Mouse (Mus musculus) gastrocnemius, postnatal 14 days (tissue): Measurements from ENCODE around the gene Rnf41. TPM values are rescaled to one million over a fixed set of nuclear protein-coding genes. Genes with fewer than 3 reads are reported as not detected.

Experiments
- DNase-seq: peaks from one replicate; pipeline ENCODE4 v3.0.0; 2021; ENCODE audit warnings: mixed read lengths
- intact Hi-C: fragments of 180-260 bp; cut with DNase I; formaldehyde crosslinking; loops from one replicate; pipeline ENCODE4 v1.15.1; 2025; ENCODE audit warnings: low total_unique reads
- total RNA-seq, 2 experiments: library from RNA; stranded (reverse); gene quantifications; 2 replicates each; pipeline ENCODE4 v1.2.3; 2021

The Rnf41 gene
- total RNA-seq, 2 experiments from 2014 or later, result 12.9 to 13.0 TPM

DNA sequence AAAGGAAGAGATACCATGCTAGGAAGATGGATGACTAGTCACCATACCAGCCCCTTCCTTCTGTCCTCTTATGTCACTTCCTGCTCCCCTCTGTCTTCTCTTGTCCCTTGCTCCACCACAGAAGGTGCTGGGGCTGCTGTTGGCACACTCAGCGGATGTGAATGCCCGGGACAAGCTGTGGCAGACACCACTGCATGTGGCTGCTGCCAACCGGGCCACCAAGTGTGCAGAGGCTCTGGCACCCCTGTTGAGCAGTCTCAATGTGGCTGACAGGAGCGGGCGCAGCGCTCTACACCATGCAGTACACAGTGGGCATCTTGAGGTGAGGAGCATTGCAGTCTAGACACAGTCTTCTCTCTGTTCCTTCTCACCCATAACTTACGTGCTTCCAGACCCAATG lies 32.2 kb upstream of the Rnf41 start:
- intact Hi-C loops, result no loop called here
- DNase-seq, result peak; percentile 62

DNA sequence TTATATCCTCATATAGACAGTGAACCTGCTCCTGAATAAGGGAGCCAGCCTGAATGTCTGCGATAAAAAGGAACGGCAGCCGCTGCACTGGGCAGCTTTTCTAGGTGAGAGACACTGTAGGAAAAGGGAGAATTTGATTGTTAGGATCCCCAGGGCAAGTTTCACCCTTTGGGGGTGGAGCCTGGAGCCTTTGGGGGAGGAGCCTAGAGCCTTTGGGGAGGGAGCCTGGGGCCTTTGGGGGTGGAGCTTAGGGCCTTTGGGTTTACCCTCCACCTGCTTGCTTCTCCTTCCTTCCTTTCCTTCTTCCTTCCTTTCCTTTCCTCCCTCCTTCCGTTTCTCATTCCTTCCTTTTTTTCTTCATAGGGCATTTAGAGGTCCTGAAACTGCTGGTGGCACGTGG lies 30.9 kb upstream of the Rnf41 start:
- DNase-seq, result peak; percentile 6
- intact Hi-C loops, result no loop called here

DNA sequence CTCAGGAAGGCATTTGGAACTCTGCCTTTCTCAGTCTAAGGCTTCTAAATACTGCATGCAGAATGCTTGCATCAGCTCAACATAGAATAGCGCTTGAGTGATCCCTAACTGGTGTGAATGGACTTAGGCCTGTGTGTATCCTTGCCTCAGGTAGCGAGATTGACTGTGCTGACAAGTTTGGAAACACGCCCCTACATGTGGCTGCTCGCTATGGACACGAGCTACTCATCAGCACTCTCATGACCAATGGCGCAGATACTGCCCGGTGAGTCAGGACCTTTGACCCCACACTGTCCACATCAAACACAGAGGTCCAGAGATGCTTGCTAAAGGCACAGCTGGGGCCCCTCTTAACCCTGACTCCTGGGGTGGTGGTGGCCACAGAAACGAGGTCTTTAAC lies 29.0 kb upstream of the Rnf41 start:
- no peak for DNase-seq
- intact Hi-C loops, result no loop called here

DNA sequence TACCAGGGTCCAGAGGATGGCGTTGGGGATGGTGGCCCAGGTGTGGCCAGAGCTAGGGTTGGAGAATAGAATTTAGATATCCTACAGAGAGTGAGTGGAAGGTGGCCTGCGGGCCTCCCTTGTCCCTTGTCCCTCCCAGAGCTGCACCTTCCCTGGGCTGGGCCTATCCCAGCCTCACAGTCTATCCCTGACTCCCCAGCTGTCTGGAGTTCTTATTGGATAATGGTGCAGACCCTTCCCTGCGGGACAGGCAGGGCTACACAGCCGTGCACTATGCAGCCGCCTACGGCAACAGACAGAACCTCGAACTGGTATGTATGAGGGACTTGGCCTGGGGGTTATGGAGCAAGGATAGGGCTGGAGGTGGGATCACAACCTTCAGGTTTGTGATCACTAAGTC lies 25.6 kb upstream of the Rnf41 start:
- intact Hi-C loops, result no loop called here
- DNase-seq, result no peak

DNA sequence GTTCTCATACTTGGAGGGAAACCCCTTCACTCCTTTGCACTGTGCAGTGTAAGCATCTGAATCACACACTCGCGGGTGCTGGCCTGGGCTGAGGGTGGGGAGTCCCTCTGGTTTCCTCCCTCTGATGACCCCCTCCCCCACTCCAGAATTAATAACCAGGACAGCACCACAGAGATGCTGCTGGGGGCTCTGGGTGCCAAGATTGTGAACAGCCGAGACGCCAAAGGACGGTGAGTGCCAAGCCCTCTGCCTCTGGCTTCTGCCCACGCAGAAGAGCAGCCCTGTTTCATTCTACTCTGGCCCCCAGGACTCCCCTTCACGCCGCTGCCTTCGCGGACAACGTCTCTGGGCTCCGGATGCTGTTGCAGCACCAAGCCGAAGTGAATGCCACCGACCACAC lies 22.5 kb upstream of the Rnf41 start:
- intact Hi-C loops, result no loop called here
- DNase-seq, result no peak

DNA sequence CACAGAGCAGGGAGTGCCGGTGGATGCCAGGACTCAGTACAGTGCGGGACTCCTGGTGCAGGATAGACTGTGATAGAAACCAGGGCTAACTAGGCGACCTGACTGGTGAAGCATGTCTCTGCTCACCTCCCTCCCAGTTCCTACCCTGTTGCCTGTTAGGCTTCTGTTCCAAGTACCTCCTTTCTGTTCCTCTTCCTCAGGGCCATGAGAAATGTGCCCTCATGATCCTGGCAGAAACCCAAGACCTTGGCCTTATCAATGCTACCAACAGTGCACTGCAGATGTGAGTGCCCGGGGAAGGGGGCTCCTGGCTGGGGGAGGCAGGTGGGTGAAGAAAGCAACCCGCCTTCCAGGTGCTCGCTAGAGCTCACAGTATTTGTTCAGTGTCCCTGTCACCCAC lies 21.9 kb upstream of the Rnf41 start:
- intact Hi-C loops, result no loop called here
- no peak for DNase-seq

DNA sequence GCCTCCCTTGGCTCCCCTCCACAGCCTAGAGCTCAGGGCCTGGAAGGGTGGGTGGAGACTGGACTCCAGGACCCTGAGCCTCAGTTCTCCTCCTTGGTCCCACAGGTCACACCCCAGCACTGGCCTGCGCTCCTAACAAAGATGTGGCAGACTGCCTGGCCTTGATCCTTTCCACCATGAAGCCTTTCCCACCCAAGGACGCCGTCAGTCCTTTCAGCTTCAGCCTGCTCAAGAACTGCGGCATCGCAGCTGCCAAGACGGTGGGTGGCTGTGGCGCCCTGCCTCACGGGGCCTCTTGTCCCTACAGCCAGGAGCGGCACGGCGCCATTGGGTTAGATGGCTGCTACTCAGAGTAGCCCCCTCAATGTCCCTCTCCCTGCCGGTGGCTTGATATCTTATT lies 21.1 kb upstream of the Rnf41 start:
- DNase-seq, result no peak
- intact Hi-C loops, result no loop called here

DNA sequence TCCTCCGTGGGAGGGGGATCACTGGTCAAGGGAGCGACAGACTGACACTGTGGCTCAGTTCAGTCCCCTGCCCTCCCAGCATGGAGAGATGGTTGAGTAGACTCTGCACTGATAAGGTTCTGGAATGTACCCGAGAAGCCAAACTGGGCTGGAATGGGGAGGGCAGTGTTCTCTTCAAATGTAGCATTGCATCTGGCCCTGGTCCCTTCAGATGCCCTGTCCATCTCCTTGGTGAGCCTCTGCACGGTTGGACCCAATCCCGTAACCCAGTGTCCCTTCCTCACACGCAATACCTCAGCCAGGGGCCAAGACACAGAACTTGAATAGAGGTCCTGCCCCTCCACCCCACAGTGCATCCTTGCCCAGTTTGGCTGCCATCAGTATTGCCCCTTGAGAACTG lies 19.6 kb upstream of the Rnf41 start:
- DNase-seq, result no peak
- intact Hi-C loops, result no loop called here

DNA sequence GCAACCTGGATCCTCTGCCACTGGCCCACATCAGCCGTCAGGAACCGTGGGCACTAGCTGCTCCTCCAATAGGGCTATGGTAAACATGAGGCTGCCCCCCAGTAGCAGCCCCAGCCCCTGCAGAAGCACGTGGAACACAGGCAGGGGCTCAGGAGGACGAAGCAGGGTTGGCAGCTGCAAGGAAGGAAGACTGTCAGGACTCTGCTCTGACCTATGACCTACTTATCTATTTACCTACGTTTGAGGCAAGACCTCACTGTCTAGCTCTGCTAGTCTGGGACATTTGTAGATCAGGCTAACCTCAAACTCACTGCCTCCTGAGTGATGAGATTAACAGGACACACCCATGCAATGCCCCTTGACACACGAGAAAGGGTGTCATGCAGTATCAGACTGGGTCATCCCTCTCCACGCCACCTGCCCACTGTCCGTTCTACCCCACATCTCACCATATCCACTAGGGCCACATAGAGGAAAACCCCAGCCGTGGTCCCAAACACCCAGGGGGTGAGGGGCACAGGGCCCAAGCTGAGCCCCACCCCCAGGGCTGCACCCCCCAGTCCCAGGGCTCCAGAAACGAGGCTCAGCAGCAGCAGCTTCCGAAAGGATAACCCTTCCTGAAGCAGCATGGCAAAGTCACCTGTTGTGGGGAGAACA lies 15.3 kb upstream of the Rnf41 start:
- no peak for DNase-seq
- intact Hi-C loops, result no loop called here

DNA sequence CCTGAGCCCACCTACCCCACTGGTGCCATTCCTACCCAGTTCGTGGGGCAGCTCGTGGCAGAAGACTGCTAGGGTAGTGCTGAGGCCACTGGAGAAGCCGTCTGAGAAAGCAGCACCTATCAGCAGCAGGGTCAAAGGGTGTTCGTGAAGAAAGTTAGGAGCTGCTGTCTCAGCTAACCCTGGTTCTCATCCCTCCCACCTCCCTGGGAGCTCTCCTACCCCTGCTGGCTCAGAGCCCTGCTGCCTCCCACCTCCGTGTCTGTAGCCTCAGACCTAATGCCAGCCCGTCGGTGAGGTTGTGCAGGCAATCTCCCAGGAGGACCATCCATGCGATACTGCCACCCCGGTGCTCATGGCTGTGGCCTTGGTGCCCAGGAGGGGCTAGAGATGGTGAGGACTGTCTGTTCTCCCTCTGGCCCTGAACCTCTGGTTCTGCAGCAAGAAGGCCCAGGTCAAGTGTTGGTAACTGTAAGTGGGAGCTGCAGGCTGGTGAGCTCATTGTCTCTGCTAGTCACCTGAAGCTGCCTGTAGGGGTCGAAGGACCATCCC lies 14.7 kb upstream of the Rnf41 start:
- intact Hi-C loops, result no loop called here
- no peak for DNase-seq

DNA sequence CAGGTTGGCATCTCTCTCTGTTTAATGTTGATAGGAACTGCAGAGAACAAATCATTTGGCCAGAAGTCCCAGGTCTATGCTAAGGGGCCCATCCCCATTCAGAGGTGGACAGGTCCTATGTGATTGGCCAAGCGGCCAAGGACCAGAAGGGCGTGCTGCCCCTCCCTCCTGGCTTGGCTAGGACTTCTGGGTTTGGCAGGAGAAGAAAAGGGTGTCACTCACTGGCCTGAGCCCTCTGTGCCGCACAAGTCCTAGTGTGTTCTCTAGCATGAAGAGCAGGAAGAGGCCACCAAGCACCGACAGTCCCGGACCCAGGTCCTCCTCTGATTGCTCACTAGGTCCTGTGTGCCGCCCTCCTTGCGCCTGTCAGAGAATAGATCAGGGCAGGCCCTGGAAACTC lies 14.0 kb upstream of the Rnf41 start:
- no peak for DNase-seq

DNA sequence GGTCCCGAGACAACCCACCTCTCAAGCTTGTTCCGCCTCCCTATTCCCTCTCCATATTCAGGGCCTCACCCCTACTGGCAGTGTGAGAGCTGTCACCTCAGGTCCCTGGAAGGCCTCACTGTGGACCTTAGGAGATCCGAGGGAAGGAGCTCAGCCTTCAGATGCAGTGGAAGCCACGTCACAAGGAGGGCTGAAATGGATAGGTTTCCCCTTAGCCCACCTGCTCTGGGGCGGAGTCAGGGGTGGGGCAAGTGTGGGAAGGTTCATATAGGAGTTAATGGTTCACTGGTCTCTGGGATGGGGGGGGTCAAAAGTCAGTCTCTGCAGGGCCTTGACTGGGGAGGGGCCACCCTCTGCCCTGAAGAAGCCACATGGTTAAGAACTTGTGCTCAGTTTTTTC lies 11.1 kb upstream of the Rnf41 start:
- intact Hi-C loops, result no loop called here
- no peak for DNase-seq

More for the DNA sequence above, 14.0 kb upstream of the Rnf41 start:
- intact Hi-C loops, result no loop called here

DNA sequence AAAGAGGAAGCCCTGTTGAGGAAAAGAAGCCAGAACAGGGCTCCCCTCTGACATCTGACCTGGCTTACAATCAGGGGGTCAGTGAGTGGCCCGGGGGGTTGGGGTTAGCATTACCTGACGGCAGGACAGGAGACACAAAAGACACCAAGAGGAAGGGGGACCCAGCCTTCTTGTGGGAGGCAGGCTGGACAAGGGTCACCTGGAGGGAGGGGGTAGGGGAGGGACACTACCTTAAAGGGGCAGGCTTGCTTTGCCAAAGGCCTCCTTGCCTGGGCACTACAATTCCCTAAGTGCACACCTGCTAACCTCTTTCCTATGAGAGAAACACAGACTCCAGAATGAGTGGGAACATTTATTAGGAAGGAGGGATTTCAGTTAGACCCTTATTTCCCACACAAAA lies 10.4 kb upstream of the Rnf41 start, which contains the start of gene Slc39a5:
Gene Slc39a5 (minus strand): TSS at position 174 of the 400 bp plus-strand sequence.
- intact Hi-C loops, result no loop called here
- DNase-seq, result no peak

DNA sequence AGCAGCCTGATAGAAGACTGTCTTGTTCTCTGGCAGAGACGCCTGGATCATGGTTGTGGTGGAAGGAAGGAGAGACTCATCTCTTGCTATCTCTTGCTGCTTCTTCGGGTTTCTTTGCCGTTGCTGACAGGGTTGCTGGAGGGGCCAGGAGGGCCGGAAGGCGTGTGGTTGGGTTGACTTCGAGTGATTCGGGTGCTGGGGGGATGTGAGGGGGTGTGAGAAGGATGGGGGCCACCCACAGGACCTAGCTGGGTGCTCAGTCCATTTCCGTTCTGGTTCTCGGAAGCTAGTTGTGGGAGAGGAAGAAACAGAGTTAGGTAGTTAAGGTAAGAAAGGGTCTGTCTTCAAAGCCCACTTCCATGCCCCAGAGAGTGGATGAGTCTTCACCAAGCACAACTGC lies 9.8 kb upstream of the Rnf41 start:
- no peak for DNase-seq
- intact Hi-C loops, result no loop called here

DNA sequence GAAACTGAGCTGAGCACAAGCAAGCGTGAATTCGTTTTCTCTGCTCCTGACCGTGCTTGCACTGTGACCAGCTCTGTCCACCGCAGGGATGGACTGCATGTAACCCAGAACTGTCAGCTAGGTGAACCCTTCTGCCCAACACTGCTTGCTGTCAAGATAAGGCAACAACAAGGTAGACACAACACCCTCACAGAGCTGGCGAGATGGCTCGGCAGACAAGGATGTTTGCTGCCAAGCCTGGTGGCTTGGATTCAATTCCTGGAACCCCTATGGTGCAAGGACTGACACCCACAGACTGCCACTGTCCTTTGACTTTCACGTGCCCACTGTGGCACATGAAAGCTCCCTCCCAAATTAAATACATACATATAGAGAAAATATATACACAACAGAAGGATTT lies 7.5 kb upstream of the Rnf41 start:
- intact Hi-C loops, result no loop called here
- no peak for DNase-seq

DNA sequence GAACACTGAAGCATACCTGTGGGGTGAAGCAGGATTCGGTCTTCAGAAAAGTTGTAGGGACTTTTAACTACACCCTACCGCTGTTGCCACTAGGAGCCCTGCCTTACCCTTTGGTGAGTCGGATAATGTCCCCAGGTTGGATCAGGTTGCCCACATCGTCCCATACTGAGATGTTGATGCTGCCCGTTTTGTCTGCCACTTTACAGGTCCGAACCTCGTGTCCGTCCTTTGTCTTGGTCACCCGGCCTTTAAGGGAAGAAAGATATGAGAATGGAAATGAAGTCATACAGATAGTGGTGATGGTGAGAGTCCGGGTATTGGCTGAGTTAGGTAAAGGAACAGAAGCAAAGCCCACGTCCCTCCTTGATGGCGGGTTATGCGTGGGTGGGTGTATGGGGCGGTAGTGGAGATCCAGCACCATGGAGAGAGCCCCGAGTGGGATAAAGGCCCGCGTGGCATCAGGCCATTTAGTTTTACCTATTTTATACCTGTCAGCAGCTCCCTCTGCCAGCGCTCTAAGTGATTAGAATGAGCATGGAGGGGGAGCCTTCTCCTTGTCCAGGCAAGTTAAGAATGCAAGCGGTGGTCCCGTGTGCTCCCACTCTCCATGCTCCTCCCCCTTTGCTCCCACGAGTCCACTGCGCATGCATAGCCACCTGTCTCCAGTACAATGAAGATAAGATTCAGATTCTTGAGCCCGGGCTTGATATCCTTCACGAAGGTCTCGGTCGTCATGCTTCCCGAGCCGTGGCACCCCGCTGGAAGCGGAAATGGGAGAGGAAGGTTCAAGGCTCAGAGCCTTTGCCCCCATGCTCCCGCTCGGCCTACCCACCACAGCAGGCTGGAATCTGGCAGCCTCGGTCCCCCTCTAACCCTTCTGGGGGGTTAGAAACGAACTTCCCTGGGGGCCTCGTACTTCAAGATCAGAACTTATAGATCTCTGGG lies 2.6 kb upstream of the Rnf41 start:
- intact Hi-C loops, result loop anchor here (2.0 kb wide), 1 partner anchor 46 kb away; no protein-coding TSS in a partner anchor
- DNase-seq, result no peak

DNA sequence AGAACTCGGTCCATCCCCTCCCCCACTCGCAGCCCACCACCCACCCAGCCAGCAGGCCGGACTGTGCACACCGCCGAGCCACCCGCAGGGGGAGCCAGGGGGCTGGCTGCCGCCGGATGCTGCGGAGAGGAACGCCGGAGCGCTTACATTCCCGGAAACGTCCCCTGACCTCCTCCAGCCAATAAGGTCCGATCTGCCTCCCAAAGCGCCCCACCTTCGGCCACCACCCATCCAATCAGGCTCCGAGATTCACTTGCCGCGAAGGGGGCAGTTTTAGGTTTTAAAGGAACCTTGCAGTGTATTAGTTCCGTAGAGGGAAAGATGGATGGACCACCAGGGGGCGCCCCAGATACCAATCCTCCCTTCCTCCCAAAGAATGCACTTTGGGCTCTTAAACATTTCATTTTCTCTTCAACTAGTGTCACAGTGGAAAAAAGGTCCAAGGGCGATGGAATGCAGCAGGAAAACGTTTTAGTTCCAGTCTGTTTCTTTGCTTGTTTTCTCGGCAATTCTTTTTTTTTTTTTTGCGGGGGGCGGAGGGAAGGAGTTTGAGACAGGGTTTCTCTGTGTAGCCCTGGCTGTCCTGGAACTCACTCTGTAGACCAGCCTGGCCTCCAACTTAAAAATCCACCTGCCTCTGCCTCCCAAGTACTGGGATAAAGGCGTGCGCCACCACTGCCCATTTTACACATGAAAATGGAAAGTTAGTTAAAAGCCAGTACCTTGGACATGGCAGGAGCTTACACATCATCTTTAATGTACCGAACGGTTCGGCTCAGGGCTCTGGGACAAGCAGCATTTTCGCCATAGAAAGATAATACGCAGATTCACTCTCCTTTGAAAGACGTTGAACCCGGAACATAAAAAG lies 1.5 kb upstream of the Rnf41 start:
- intact Hi-C loops, result loop anchor here (2.0 kb wide), 1 partner anchor 45 kb away; no protein-coding TSS in a partner anchor
- peak; percentile 97 for DNase-seq

DNA sequence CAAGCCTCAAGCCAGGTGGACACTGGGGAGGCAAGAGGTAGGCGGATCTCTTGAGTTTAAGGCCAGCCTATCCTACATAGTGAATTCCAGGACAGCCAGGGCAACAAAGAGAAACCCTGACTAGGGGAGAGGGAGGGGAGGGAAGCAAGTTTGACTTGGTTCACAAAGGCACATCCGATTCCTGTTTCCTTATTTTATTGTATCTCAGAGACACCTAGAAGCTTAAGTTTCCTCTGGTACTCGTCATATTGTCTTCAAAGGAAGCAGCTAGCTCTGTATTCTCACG lies 954 bp upstream of the Rnf41 start:
- intact Hi-C loops, result no loop called here
- DNase-seq, result no peak

DNA sequence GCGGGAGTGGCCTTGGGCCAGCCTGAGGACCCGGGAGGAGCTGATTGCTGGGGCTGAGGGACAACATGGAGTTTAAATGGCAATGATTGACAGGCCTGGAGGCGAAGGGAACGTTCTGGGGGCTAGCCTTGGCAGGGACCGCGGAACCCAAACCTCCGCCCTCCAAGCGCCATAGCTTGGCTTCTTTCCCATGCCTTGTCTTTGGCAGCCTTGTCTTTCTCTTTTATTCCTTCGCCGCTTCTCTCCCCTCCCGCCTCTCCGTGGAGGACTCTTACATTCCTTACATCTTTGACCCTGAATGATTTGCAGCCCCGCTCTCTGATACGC lies 561 bp downstream of the Rnf41 start:
- intact Hi-C loops, result no loop called here
- DNase-seq, result no peak

DNA sequence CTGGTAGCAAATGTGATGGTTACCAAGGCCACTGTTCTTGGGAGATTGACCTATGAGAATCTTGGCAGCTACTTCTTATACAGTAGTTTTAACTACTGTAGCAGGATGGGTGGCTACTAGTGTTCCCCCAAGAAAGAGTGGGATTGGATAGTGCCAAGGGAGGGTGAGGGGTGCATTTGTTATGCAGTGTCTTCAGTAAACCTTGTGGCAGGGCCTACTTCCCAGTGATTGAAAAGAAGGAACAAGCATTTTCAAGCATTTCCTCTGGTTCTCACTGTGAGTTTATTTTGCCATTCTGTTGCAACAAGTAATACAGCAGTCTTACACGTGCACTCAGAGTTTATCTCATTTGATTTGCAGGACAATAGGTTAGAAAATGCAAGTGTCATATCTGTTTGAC lies 1.1 kb downstream of the Rnf41 start:
- no peak for DNase-seq
- intact Hi-C loops, result no loop called here
